Mouse (Mus musculus) hindbrain, embryonic 15.5 days (tissue): ENCODE results near the gene Dnajb5. TPM values are rescaled to one million over a fixed set of nuclear protein-coding genes. Genes with fewer than 3 reads are reported as not detected.
"Not testable (repeated sequence)": the region's sequence is repeated elsewhere in the genome, so short reads cannot be mapped to it uniquely, and the experiment has no call there.

Experiments used
- ATAC-seq: fragments of 200-750 bp; cut with Nextera tagmentation; 2 replicates; pipeline ENCODE4 v1.8.0; 2017; ENCODE audit warnings: low read depth, moderate number of reproducible peaks, moderate TSS enrichment; ENCODE audit not compliant: low FRiP score
- H3K27ac ChIP-seq: fragments of 300-500 bp; sonication (generic); replicated peaks from 2 replicates; pipeline ENCODE4 v1.5.1; 2015; ENCODE audit warnings: mild to moderate bottlenecking, inconsistent platforms
- H3K27me3 ChIP-seq: fragments of 300-500 bp; sonication (generic); 2 replicates; pipeline ENCODE4 v1.6.1; 2015; ENCODE audit warnings: control low read depth, inconsistent platforms
- H3K36me3 ChIP-seq: fragments of 300-500 bp; sonication (generic); 2 replicates; pipeline ENCODE4 v1.6.1; 2015; ENCODE audit warnings: control low read depth, inconsistent platforms
- H3K4me1 ChIP-seq: fragments of 300-500 bp; sonication (generic); replicated peaks from 2 replicates; pipeline ENCODE4 v1.6.1; 2015; ENCODE audit warnings: control low read depth, inconsistent platforms
- H3K4me2 ChIP-seq: fragments of 300-500 bp; sonication (generic); 2 replicates; pipeline ENCODE4 v1.6.1; 2015; ENCODE audit warnings: moderate library complexity, mild to moderate bottlenecking, inconsistent platforms
- H3K4me3 ChIP-seq: fragments of 300-500 bp; sonication (generic); 2 replicates; pipeline ENCODE4 v1.5.1; 2015; ENCODE audit warnings: mild to moderate bottlenecking, inconsistent platforms
- H3K9ac ChIP-seq: fragments of 300-500 bp; sonication (generic); 2 replicates; pipeline ENCODE4 v1.6.1; 2015; ENCODE audit warnings: inconsistent platforms
- H3K9me3 ChIP-seq: fragments of 300-500 bp; sonication (generic); 2 replicates; pipeline ENCODE4 v1.6.1; 2016; ENCODE audit warnings: control low read depth, inconsistent platforms
- WGBS: fragments of 180-500 bp; shearing (Covaris S2); methylation state at CpG from one replicate; pipeline ENCODE4 v1.1.7; 2015; 5-methylcytosine and 5-hydroxymethylcytosine counted together
- polyA plus RNA-seq: library from polyadenylated mRNA; unstranded; fragments of >200 nt; fragmentation: Nextera tagmentation; extraction: Ambion mirVana; gene quantifications from 2 replicates; pipeline ENCODE4 v1.2.1, GENCODE M21; 2015

Dnajb5 gene
- polyA plus RNA-seq, 1 experiment from 2014 or later: 46.3 TPM

DNA sequence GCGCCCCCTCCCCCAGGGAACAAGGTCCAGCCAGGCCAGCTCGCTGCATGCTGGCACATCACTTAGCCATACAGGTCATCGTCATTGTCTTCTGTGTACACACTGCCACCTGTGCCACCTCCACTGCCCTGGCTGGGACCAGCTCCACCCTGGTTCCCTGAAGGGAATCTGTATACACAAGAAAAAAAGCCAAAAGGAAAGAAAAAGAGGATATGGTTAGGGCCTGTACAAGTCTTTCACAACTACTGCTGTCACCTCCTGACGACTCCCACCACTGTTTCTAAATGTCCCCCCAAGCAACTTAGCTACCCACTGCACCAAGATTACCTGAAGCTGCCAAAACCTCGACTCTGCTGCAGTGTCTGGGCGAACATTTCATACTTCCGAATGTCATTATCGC, 30.9 kb downstream of the Dnajb5 start:
- 94% methylated on average over 8 of the region's 8 CpGs for WGBS
- 0 out of 2 replicates have a peak, but pooled peaks have one; percentile 3 for ATAC-seq

DNA sequence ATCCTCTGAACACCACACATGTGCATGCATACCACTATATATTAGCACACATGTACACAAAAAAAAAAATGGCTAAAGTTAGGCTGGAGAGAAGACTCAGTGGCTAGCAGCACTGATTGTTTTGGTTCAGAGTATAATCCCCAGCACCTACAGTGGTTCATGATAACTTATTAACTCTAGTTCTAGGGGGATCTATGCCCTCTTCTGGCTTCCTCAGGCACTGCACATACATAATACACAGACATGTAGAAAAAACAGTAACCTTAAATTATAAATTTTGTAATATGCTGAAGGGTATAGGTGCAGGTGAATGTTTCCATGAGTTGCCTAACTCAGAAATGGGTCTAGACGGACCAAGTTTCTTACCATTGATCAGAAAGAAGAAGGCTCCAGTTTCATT, 38.7 kb downstream of the Dnajb5 start:
- ATAC-seq: no peak
- peaks cover 97% of the 10 kb centered on the region for H3K36me3 ChIP-seq
- no peaks in the 10 kb centered on the region for H3K4me1 ChIP-seq
- no peak overlapping the region for H3K27ac ChIP-seq
- no peaks in the 10 kb centered on the region for H3K27me3 ChIP-seq
- H3K9me3 ChIP-seq: no peaks in the 10 kb centered on the region
- no peak overlapping the region for H3K9ac ChIP-seq
- 83% methylated on average over 1 of the region's 1 CpGs for WGBS
- H3K4me3 ChIP-seq: no peak overlapping the region
- no peak overlapping the region for H3K4me2 ChIP-seq

More for the DNA sequence above, 30.9 kb downstream of the Dnajb5 start:
- not testable (repeated sequence) for H3K27ac ChIP-seq, H3K4me2 ChIP-seq, H3K27me3 ChIP-seq, H3K9ac ChIP-seq, H3K4me3 ChIP-seq, H3K9me3 ChIP-seq, H3K4me1 ChIP-seq
- peaks cover 72% of the 10 kb centered on the region for H3K36me3 ChIP-seq

DNA sequence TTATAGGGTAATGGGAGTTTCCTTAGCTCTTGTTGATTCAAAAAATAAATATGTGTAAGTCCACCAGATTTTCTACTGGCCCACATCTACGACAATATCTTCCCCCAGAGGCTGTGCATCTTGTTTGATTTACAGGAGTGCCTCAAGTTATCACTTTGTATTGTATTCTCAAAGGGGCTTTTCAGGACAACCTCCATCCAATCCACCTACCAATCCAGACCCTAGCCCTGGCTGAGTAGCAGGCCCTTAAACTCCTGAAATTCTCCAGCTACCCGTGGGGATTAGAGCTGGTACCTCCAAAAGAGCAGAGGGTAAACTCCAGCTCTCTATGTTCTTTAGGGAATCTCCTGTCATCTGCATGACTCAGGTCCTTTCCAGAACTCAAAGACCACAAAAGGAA, 48.4 kb downstream of the Dnajb5 start:
- H3K9ac ChIP-seq: 0 out of 2 replicates have a peak overlapping the region, but pooled peaks have one; percentile 88
- H3K4me2 ChIP-seq: peak overlapping the region; percentile 81
- H3K9me3 ChIP-seq: no peaks in the 10 kb centered on the region
- H3K27me3 ChIP-seq: no peaks in the 10 kb centered on the region
- H3K27ac ChIP-seq: no peak overlapping the region
- peaks cover 32% of the 10 kb centered on the region for H3K36me3 ChIP-seq
- ATAC-seq: no peak
- peaks cover 29% of the 10 kb centered on the region for H3K4me1 ChIP-seq
- 60% methylated on average over 2 of the region's 2 CpGs for WGBS
- peak overlapping the region; percentile 92 for H3K4me3 ChIP-seq

DNA sequence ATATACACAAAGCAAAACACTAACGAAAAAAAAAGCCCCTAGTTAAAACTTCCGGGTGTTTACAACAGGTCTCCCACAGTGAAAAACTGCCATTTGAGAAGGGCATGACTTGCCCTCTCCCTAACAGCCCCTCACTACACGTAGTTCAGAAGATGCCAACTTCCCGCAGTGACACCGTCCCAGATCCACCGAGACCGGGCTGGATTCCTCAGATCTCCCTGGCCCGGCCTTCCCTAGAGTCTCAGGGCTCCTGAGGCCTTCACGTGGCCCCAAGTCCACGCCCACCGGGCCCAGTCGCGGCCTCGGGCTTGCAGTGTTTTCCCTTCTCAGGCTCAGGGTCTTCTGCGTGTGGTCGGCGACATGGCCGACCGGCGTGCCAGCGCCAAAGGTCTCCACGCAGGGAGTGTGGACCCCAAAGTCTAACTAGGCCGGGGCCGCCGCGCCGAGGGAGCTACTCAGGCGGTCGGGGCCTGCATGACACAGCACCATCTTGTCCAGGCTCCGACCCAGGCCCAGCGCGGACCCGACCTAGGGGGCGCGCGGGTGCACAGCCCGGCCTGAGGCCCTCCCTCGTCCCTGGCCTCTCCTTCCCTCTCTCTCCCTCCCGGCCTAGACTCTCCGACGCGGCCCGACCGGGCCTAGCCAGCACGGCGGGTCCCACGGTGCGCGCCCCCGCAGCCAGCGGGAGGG, 50.0 kb downstream of the Dnajb5 start:
- WGBS: under 1% methylated on average over 47 of the region's 51 CpGs
- Histone ChIP-seq H3K27me3 (no peaks in the 10 kb centered on the region), H3K9me3 (no peaks in the 10 kb centered on the region), H3K4me2 (peak overlapping the region; percentile 81), H3K4me3 (peak overlapping the region; percentile 92), H3K27ac (peak overlapping the region; percentile 99), H3K9ac (peak overlapping the region; percentile 88), H3K4me1 (peaks cover 29% of the 10 kb centered on the region), H3K36me3 (peaks cover 17% of the 10 kb centered on the region)
- ATAC-seq: peak; percentile 76

DNA sequence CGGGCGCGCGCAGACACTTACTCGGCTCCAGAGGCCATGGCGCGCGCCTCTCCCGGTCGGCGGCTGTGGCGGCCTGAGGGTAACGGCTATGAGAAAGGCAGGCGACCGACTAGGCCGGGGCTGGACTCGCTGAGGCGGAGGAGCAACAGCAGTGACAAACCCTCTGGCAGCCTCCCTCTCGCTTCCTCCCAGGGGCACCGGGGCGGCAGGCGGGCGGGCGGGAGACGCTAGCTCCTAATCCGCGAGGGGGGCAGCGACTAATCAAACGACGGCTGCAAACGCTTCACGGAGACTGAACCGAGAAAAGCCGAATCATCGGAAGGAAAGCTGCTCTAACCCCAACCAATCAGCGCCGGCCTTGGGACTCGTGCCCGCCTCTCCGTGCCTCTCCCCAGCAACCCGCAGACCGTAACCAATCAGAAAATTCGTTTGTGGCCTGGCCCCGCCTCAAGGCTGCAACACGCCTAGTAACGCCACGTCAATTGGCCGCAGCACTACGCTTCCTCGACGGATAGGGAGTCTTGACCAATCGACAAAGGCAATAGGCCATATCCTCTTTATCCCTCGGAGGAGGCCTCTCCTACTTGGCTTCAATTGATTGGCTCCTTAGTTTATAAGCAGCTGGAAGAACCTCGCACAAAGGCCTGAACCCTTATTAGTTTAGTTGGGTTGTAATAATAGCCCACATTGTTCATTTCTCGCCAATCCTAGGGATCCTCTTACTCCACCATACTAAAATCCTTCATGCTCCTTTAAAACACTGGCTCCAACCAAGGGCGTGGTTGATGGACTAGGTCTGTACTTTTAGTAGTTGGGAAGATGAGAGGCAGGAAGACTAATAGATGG, 50.8 kb downstream of the Dnajb5 start, which contains the start of gene Vcp:
Gene Vcp (minus strand): TSS at position 367 of the 846 bp plus-strand sequence.
- H3K36me3 ChIP-seq, H3K9me3 ChIP-seq, H3K27me3 ChIP-seq: not testable (repeated sequence)
- under 1% methylated on average over 48 of the region's 56 CpGs for WGBS
- peak within 1 kb of the TSS; percentile 88 for H3K9ac ChIP-seq
- peak within 1 kb of the TSS; percentile 92 for H3K4me3 ChIP-seq
- peak within 1 kb of the TSS; percentile 81 for H3K4me2 ChIP-seq
- H3K4me1 ChIP-seq: peaks cover 29% of the 10 kb centered on the region
- peak; percentile 99 for ATAC-seq
- H3K27ac ChIP-seq: peak within 1 kb of the TSS; percentile 99

DNA sequence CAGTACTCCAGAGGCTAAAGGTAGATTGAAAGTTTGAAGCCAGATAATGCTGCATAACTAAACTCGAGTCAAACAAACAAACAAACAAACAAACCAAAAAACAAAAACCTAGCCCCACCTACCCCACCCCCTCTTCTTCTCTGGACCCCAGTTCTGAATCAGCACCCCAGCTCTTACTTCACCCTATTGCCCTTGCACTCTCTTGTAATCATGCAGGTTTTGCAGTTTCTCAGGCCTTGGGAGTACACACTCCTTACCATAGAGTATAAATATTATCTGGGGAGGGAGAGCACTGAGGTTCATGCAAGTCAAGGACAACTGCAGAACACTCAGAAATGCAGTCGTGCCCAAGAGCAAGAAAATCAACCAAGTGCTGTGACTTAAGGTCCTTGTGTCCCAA, 51.7 kb downstream of the Dnajb5 start:
- no peaks in the 10 kb centered on the region for H3K9me3 ChIP-seq
- H3K9ac ChIP-seq: no peak overlapping the region
- H3K4me1 ChIP-seq: peaks cover 29% of the 10 kb centered on the region
- no peak overlapping the region for H3K4me2 ChIP-seq
- no peaks in the 10 kb centered on the region for H3K27me3 ChIP-seq
- 0 out of 2 replicates have a peak, but pooled peaks cover 1% of the 10 kb centered on the region for H3K36me3 ChIP-seq
- peak overlapping the region; percentile 90 for H3K27ac ChIP-seq
- no peak for ATAC-seq
- no peak overlapping the region for H3K4me3 ChIP-seq
- WGBS: 94% methylated on average over 2 of the region's 2 CpGs

DNA sequence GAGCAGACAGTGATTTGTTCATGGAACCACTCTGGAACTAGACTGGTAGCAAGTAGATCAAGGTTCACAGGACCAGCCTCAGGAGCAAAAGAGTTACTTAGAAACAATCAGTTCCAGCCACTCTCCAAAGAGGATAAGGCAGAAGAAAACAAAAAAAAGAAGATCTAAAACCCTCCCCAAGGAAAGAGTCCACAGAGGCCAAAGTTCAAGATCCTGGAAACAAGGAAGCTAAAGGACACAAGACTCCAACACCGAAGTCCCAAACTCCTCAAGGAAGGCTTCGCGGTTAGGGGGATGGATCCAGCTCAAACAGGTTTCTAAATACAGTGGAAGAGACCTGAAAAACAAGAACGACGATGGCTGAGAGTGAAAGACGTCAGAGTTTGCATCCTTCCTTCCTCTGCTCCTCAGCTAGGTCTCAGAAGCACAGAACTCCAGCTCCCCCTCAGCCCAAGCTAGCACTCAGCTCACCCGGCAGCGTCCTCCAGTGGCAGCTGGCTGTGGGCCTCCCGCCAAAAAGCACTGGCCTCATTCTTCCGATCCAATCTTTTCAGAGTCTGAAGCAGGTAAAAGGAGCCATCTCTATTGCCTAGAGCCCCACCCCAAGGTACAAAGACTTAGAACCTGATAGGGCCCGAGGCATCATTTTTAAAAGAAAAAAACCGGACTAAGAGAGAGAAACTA, 53.3 kb downstream of the Dnajb5 start:
- no peaks in the 10 kb centered on the region for H3K9me3 ChIP-seq
- H3K27ac ChIP-seq: no peak overlapping the region
- H3K4me3 ChIP-seq: no peak overlapping the region
- WGBS: 83% methylated on average over 12 of the region's 12 CpGs
- H3K36me3 ChIP-seq: no peaks in the 10 kb centered on the region
- peaks cover 17% of the 10 kb centered on the region for H3K4me1 ChIP-seq
- no peak for ATAC-seq
- H3K4me2 ChIP-seq: no peak overlapping the region
- no peaks in the 10 kb centered on the region for H3K27me3 ChIP-seq
- H3K9ac ChIP-seq: no peak overlapping the region

DNA sequence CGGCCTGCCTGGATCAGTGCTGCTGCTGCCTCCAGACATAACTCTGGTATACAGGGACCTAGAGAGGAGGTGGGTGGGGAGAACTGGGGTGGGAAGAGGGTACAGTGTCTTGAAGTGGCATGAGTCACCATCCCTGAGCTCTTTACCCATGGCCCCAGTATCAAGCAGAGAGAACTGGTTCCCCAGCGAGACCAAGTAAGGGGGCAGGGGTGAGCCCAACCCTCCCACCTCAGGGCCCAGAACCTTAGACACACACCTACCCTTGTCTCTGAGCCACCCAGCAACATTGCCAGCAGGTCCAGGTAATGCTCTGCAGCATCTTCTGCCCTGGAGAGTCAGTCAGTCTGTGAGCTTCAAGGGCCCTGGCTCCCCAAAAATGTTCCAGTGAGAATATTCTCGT, 55.3 kb downstream of the Dnajb5 start:
- Histone ChIP-seq H3K36me3 (no peaks in the 10 kb centered on the region), H3K27me3 (no peaks in the 10 kb centered on the region), H3K4me2 (no peak overlapping the region), H3K9me3 (no peaks in the 10 kb centered on the region), H3K4me1 (peaks cover 15% of the 10 kb centered on the region), H3K9ac (no peak overlapping the region), H3K27ac (no peak overlapping the region), H3K4me3 (no peak overlapping the region)
- no peak for ATAC-seq
- 92% methylated on average over 3 of the region's 3 CpGs for WGBS

DNA sequence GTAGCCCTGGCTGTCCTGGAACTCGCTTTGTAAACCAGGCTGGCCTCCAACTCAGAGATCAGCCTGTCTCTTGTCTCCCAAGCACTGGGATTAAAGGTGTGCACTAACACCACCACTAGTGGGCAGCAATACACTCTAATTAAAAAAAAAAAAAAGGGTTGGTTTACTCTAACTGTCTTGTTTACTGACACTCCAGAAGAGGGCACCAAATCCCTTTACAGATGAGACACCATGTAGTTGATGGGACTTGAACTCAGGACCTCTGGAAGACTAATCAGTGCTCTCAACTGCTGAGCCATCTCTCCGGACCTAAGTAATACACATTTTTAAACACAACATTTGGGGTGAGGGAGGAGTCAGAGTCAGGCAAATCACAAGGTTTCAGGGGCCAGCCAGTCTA, 56.2 kb downstream of the Dnajb5 start:
- ATAC-seq: no peak
- Histone ChIP-seq H3K4me2 (no peak overlapping the region), H3K36me3 (no peaks in the 10 kb centered on the region), H3K9me3 (no peaks in the 10 kb centered on the region), H3K4me3 (no peak overlapping the region), H3K27me3 (no peaks in the 10 kb centered on the region), H3K27ac (no peak overlapping the region), H3K9ac (no peak overlapping the region), H3K4me1 (peaks cover 14% of the 10 kb centered on the region)
- WGBS: 66% methylated on average over 2 of the region's 2 CpGs

Other genes starting within 250 kb of the Dnajb5 start
- gene 4930578G10Rik, start 214.3 kb upstream of the Dnajb5 start, polyA plus RNA-seq: 0.59 and 1.2 TPM in 2 replicates
- 0.28 and 0.56 TPM in 2 replicates for gene Ccl19, start 193.2 kb upstream of the Dnajb5 start, polyA plus RNA-seq
- gene Ccl21a, start 175.8 kb upstream of the Dnajb5 start, polyA plus RNA-seq: 0.98 and 1.2 TPM in 2 replicates
- gene Fam205a1, start 95.9 kb upstream of the Dnajb5 start, polyA plus RNA-seq: 0.05 and 0.06 TPM in 2 replicates
- gene Gm12394, start 93.0 kb upstream of the Dnajb5 start, polyA plus RNA-seq: 0.64 and 0.69 TPM in 2 replicates
- 1.6 and 1.8 TPM in 2 replicates for gene Fam205c, start 75.6 kb upstream of the Dnajb5 start, polyA plus RNA-seq
- 39.3 and 39.7 TPM in 2 replicates for gene Phf24, start 33.2 kb upstream of the Dnajb5 start, polyA plus RNA-seq
- 0.41 and 0.68 TPM in 2 replicates for gene 1700022I11Rik, start 19.8 kb downstream of the Dnajb5 start, polyA plus RNA-seq
- 469 and 479 TPM in 2 replicates for gene Vcp, start 50.7 kb downstream of the Dnajb5 start, polyA plus RNA-seq
- gene Fancg, start 60.7 kb downstream of the Dnajb5 start, polyA plus RNA-seq: 21.1 and 25.4 TPM in 2 replicates
- gene Pigo, start 76.0 kb downstream of the Dnajb5 start, polyA plus RNA-seq: 28.9 and 29.6 TPM in 2 replicates
- 227 and 236 TPM in 2 replicates for gene Stoml2, start 81.9 kb downstream of the Dnajb5 start, polyA plus RNA-seq
- 37.5 and 38.9 TPM in 2 replicates for gene Fam214b, start 96.4 kb downstream of the Dnajb5 start, polyA plus RNA-seq
- 16.1 and 19.2 TPM in 2 replicates for gene Unc13b, start 109.1 kb downstream of the Dnajb5 start, polyA plus RNA-seq